Mouse (Mus musculus): Measurements from ENCODE around the gene Dph3.

- TF ChIP-seq CTCF (conservative IDR thresholded peaks at IDR 0.05; ENCODE audit: insufficient read depth, insufficient read length, low read depth, low read length) (no peak), POLR2A (IDR thresholded peaks at IDR 0.05; ENCODE audit: low read depth, low read length) (no peak)
Observed at GRCm38 (mm10) chr14:32036482-32036881, 49.0 kb downstream of the Dph3 start.

All from kidney, adult 2 months (tissue).